In the genomic region with DNA sequence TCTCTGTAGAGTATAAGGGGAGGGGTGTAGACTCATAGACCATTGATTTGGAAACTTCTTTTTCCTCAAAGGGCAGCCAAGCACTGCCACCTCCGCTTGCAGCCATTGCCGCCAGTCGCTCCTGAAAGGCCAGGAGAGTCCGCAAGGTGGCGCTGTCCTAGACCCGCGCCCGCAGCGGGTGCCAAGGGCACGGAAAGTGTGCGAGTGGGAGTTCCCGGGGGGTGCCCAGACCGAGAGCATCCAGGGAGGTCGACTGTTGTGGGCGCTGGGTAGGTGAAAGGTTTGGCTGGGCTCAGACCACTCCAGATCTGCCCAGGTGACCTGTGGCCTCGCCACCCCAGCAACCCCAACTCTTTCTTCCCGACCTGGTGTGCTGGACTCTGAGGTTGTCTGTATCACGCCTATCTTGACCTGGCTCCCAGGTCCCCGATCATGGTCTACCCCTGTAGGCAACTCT, we compare ENCODE assay signal across 8 mouse cellular contexts. TPM values are rescaled to one million over a fixed set of nuclear protein-coding genes. Genes with fewer than 3 reads are reported as not detected.
DNase-seq lines count a peak whose midpoint lies in the region; ATAC-seq and TF ChIP-seq lines count a peak whose summit lies in the region.

No protein-coding gene starts in this region.

- 1% methylated on average over 18 of the region's 19 CpGs for WGBS in hindbrain, postnatal 0 days

- H3K4me2 ChIP-seq in hindbrain, postnatal 0 days (ENCODE audit: low read depth, low read length), result peak overlapping the region; percentile 88

- H3K27ac ChIP-seq in hindbrain, postnatal 0 days, result no peak overlapping the region

- no peaks in the 10 kb centered on the region for H3K36me3 ChIP-seq in hindbrain, postnatal 0 days (ENCODE audit: insufficient read depth, low read length)
- no peaks in the 10 kb centered on the region for H3K36me3 ChIP-seq in megakaryocyte, embryonic 14.5 days (replicated peaks; ENCODE audit: low read length)

- no peaks in the 10 kb centered on the region for H3K27me3 ChIP-seq in hindbrain, postnatal 0 days (ENCODE audit: insufficient read depth, low read length)
- H3K27me3 ChIP-seq in megakaryocyte, embryonic 14.5 days (replicated peaks), result peaks cover 59% of the 10 kb centered on the region

- H3K9ac ChIP-seq in hindbrain, postnatal 0 days (replicated peaks; ENCODE audit: low read length), result peak overlapping the region; percentile 39

- peak; percentile 68 for ATAC-seq in hindbrain, postnatal 0 days

- peak overlapping the region; percentile 55 for H3K4me3 ChIP-seq in hindbrain, postnatal 0 days (ENCODE audit: low read length)
- peak overlapping the region; percentile 91 for H3K4me3 ChIP-seq in megakaryocyte, embryonic 14.5 days (replicated peaks)

- H3K9me3 ChIP-seq in hindbrain, postnatal 0 days (ENCODE audit: low read length), result no peaks in the 10 kb centered on the region
- H3K9me3 ChIP-seq in megakaryocyte, embryonic 14.5 days, result no peaks in the 10 kb centered on the region

- TF ChIP-seq CTCF in hindbrain, postnatal 0 days (IDR thresholded peaks at IDR 0.05; ENCODE audit: low read depth), result peak; percentile 89

- peak; percentile 62 for DNase-seq in ES-CJ7 (ENCODE audit: low read depth, low spot score)
- peak; percentile 12 for DNase-seq in cerebellum, adult 9-11 months
- peak; percentile 72 to 77 for DNase-seq in frontal cortex, postnatal 25 days (ENCODE audit: low spot score in 2 of 2)
- DNase-seq in hindbrain, postnatal 0 days (ENCODE audit: low spot score), result peak; percentile 78
- DNase-seq in left cerebral cortex, postnatal 14 days (ENCODE audit: low spot score in 2 of 2), result peak; percentile 75 to 86
- peak; percentile 77 to 86 for DNase-seq in right cerebral cortex, postnatal 10 days (ENCODE audit: low spot score in 2 of 2)
- peak; percentile 16 for DNase-seq in urinary bladder, postnatal 10 days (ENCODE audit: low spot score)

- intact Hi-C loops in left cerebral cortex, postnatal 14 days (cut with DNase I), result loop anchor here (1.0 to 2.0 kb wide), 2 partner anchors 45 to 97 kb away; no protein-coding TSS in a partner anchor

- H3K4me1 ChIP-seq in hindbrain, postnatal 0 days (ENCODE audit: insufficient read depth, low read length), result peaks cover 10% of the 10 kb centered on the region; the same call in 1 of the 2 replicates
- H3K4me1 ChIP-seq in megakaryocyte, embryonic 14.5 days, result peaks cover 16% of the 10 kb centered on the region

RNA-seq across cellular contexts. Expression of a gene that starts 0.7 kb away (rescaled TPM):
- 2.4 and 5.0 TPM in 2 replicates for total RNA-seq in hindbrain, postnatal 0 days (2014; rRNA removed)
- polyA plus RNA-seq in hindbrain, postnatal 0 days (2015; fragmentation: Nextera tagmentation; extraction: Ambion mirVana), result 2.8 and 3.3 TPM in 2 replicates
- 100 to 1,000 TPM; 271 to 278 TPM for total RNA-seq in left cerebral cortex, postnatal 14 days (2021)
- polyA plus RNA-seq in megakaryocyte, embryonic 14.5 days (2012; ENCODE audit: insufficient read depth, low replicate concordance), result not detected in 2 replicates

Comparison
In these comparisons a context has a peak if more than half of its experiments do, and no peak if none do; other contexts are left out.
1. DNase-seq: peak in every context shown above with its lines; median percentile 82 in right cerebral cortex, postnatal 10 days; 80 in left cerebral cortex, postnatal 14 days; 78 in hindbrain, postnatal 0 days; 74 in frontal cortex, postnatal 25 days; 62 in ES-CJ7; 16 in urinary bladder, postnatal 10 days; 12 in cerebellum, adult 9-11 months.
2. RNA of a gene that starts 0.7 kb away (total RNA-seq): 271 to 278 TPM in left cerebral cortex, postnatal 14 days; 2.4 to 5.0 TPM in hindbrain, postnatal 0 days; every median in the first group is over 10 times any median in the second.